Mouse (Mus musculus) gastrocnemius, postnatal 25 days (tissue): ENCODE measurements around the gene Med26. TPM values are rescaled to one million over a fixed set of nuclear protein-coding genes. Genes with fewer than 3 reads are reported as not detected.

ENCODE experiments used
- DNase-seq: peaks from one replicate; pipeline ENCODE4 v3.0.0; 2022
- total RNA-seq, 2 experiments: library from RNA; stranded (reverse); gene quantifications; 1 replicate in 1 of 2; 2 replicates in 1 of 2; pipeline ENCODE4 v1.2.3; 2021

Gene Med26
- total RNA-seq, 2 experiments from 2014 or later = 7.3 to 7.9 TPM

DNA sequence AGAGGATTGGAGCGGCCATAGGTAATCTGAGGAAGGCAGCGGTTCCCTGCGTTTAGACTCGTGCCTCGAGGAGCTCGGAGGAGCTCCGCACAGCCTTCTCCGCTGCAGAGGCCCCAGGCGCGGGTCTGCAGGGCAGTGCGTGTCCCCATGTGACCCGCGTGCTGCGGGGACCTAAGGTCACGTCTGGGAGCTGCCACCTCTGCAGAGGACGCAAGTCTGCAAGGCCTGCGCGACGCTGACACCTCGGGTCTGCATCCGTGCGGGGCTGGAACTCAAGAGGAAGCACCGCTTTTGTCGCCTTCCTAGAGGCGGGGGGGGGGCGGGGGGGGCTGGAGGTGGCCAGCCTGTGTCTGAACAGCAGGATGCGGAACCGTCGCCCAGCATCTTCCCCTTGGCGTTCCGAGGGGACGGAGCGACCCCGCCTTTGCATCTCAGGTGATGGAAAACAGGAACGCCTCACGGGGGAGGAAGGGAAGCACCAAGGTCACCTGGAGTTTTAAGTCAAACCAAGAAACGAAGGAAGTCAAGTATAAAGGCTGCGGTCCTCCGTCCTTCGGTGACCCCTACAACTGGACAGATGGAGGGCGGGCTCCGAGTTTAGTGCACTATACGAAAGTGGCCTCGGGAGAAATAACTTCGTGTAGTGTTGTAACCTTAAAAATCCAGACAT lies 709 bp upstream of the Med26 start:
- no peak for DNase-seq

- peak; percentile 13 for DNase-seq
Observed at GRCm38 (mm10) chr8:72547122-72547801, 808 bp downstream of the Med26 start.

- DNase-seq = no peak
Observed at GRCm38 (mm10) chr8:72539234-72539633, 8.8 kb downstream of the Med26 start.

GRCm38 (mm10) chr8:72534888-72535287 lies 13.2 kb downstream of the Med26 start:
- no peak for DNase-seq

DNA sequence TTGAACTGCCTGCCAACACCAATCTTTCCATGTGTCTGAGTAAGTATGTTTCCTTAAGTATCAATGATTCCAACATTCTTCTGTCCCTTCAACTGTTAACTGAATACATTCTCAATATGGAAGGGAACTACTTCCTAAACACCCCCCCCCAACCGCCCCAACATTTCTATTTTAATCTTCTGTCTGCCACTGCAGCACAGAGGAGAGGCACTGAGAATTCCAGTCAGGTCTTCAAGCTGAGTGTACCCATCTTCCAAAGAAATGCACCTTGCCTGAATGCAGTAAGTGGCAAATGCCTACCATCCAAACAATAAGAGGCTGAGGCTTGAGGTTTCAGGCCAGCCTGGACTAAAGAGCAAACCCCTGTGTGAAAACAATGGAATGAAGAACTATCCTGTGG lies 16.0 kb downstream of the Med26 start:
- no peak for DNase-seq

GRCm38 (mm10) chr8:72521888-72522287 lies 26.2 kb downstream of the Med26 start:
- DNase-seq = no peak

DNA sequence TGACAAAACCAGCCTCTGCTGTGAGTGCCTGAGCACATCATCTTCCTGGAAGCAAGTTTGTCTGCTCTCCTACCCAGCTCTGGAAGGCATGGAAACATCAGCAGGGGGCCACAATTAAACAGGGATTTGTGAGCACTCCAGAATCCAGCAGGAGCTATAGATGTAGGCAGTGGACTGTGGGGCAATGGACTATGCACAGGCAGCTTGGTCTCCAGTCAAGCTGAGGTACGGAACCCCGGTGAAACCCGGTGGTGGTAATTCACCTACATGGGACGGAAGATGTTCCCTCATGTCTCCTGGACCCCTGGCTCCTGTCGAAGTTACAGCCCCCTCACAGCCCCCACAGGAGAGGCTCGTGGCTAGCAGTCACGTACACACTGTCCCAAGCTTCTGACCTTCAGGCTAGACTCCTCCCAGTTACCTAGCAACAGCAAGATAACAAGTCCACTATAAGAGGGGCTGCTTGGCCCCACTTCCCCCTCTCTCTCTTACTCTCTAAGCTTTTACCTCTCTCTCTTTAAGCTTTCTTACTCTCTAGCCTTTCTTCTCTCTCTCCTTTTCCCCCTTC lies 30.6 kb downstream of the Med26 start:
- DNase-seq = no peak

DNA sequence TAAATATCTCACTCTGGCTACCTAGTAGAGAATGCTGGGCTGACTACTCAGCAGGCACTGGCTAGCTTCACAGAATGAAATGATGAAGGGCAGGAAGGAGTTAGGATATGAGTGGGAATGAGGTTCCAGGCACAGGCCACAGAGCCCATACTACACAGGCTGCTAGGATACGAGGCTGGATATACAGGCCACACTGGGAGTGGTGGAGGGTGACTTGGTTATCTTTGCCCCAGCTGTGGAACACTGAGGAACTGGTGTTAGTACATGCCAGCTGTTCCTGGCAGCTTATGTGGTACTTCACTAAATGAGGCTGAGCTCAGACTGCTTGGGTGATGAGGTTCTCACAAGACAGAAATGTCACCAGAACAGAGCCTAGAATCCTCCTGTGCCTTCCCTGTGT lies 34.9 kb downstream of the Med26 start:
- no peak for DNase-seq

DNA sequence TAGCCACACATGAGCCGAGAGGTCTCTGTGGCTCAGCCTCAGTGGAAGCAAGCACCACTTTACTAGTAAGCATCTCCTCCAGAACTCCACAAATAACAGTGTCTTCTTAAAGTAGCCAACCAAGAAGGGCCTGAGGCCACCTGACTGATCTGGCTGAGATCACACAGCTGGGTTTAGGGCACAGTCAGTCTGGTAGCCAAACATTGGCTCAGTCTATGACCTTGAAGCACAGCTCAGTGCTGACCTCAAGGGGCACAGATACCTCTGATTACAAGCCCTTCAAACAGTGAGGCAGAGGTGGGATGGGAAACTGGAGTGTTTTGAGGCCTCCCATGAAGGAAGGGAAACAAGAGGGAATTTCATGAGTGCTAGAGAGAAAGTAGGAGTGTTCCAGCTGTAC lies 35.4 kb downstream of the Med26 start:
- DNase-seq = no peak

GRCm38 (mm10) chr8:72507505-72507904 lies 40.6 kb downstream of the Med26 start:
- DNase-seq = no peak

GRCm38 (mm10) chr8:72504637-72505314 lies 43.3 kb downstream of the Med26 start:
- DNase-seq = no peak

DNA sequence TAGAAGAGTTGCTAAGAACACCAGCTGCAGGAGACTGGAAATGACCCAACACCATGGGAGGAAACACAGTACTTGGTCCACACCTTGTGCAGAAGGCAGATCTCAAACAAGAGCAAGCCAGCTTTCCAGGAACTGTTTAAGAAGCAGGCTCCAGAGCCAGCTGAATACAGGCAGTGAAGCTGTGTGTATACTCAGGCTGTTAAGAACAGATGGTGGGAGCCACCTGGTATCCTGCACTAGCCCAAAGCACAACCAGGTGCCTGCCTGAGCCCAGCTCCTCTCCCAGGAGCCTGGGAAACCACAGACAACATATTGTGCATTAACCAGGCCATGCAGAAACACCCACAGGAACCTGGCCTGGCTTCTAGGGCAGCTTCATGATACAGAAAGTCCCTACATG lies 43.9 kb downstream of the Med26 start:
- no peak for DNase-seq

GRCm38 (mm10) chr8:72500521-72500931 lies 47.5 kb downstream of the Med26 start:
- peak; percentile 52 for DNase-seq

DNA sequence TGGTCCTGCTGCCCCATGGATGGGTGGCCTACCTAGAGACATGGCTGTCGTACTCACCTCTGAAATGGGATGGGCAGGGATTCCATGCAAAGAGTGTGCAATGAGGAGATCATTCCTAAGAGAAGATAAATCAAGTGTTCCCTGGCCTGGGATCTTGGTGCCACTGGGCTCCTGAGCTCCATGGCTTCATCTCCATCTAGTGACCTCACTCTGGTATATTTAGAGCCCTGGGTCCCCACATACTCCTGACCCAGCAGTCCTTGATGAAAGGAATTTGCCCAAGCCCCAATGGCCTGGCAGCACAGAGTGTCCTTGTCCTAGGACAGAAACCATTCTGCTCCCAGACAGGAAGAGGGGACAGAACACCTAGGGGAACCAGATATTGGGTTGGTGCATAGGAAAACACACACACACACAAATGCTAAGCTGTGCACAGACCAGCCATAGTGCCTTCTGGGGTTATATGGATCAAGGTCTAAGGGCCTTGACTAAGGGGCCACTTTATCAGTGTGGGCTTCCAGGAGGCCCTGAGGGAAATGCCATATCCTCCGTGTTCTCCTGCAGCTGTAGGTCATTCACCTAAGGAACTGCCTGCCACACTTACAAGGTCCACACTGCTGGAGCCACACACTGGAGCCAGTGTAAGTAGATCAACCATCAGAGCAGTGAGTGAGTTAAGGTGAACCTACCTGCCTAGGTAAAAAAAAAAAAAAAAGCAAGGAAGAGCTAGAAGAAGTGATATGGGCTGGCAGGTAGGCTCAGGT lies 48.4 kb downstream of the Med26 start:
- DNase-seq = peak; percentile 84

GRCm38 (mm10) chr8:72498527-72498926 lies 49.5 kb downstream of the Med26 start:
- no peak for DNase-seq

DNA sequence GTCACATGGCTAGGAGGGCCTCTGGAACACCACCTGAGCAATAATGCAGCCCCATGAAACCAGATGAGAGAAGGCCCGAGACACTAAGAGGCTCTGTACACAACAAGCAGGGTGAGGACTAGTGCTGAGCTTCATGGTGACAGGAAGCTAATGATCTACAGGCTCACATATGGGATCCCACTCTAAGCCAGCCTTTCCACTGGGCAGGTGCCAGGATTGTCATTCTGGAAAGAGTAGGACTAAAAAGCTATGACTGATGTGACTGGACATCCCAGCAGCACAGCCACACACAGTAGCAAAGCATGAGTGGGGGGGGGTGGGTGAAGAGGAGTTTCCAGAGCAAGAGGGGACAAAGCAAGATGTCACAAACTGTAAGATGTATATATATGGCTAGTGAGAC lies 50.2 kb downstream of the Med26 start:
- DNase-seq = no peak

DNA sequence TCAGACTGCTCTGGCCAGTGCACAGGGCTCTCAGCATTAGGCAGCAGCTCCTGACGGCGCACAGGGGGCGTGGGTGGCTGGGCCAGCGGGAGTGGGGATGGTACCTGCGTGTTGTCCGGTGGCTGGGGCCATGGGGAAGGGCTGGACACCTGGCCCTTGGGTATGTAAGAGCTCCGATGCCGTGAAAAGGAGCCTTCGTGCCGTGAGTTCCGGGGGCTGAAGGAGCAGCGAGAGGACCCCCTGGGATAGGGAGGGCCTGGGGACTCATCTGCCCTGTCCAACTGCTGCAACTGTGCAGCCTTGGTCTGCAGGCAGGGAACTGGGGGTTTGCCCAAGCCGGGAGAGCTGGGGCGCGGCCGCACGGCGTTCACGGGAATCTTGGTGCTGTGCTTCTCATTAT lies 51.9 kb downstream of the Med26 start:
- DNase-seq = no peak

DNA sequence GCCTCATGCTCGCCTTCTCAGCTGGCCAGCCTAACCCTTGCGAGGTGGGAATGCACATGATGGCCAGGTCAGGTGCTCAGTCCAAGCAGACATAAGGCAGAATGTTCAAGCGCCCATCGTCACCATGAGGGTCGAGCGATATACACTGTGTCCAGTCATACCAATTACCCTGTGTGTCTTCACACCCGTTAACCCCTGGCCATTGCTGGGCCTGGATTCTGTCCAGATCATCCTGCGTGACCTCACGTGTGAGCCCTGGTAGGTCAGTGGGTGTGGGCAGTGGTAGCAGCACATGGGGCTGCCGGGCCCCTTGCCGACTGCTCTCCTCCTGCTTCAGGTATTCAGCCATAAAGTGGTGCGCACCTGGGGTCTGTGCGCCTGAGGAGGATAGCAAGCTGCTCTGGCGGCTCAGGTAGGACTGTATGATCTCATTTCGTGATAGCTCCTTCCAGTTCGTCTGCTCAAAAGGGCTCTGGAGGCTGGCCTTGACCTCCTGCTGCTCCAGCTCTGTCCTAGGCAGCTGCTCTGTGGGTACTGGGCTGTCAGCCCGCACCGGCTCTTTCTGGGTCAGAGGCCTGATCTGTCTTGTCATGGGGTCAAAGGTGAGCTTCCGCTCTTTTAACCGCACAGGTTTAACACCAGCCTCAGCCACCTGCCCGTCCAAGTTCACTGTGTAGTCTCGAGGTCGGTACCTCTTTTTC lies 52.5 kb downstream of the Med26 start:
- no peak for DNase-seq

DNA sequence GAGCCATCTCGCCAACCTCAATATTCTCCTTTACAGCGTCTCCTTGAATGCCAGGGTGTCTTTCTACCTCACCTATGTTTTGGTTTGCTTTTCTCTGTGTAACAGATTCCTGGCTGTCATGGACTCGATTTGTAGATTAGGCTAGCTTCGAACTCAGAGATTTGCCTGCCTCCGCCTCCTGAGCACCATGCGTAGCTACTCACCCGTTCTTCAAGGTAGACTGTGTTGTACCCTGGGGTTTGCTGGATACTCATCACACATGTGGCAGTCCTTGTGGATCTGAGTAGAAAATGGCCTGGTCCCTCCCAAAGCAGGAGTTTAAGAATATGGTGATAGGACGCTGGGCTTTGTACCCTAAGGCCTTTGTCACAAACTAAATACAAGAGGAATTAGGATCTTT lies 54.7 kb downstream of the Med26 start:
- DNase-seq = no peak

- peak; percentile 99 for DNase-seq
Observed at GRCm38 (mm10) chr8:72492622-72493081, 55.4 kb downstream of the Med26 start.
